Mouse (Mus musculus) stomach, postnatal 0 days (tissue): ENCODE results near the gene Bcl9l.
"Not testable (repeated sequence)": the region's sequence is repeated elsewhere in the genome, so short reads cannot be mapped to it uniquely, and the experiment has no call there.

Source experiments
- CTCF ChIP-seq: IDR thresholded peaks from 2 replicates; pipeline ENCODE4 v1.5.1; 2016; ENCODE audit warnings: antibody characterized with exemption, low read depth, mild to moderate bottlenecking, moderate library complexity
- EP300 ChIP-seq: optimal IDR thresholded peaks from 2 replicates; pipeline ENCODE3; 2016; ENCODE audit warnings: antibody characterized with exemption

DNA sequence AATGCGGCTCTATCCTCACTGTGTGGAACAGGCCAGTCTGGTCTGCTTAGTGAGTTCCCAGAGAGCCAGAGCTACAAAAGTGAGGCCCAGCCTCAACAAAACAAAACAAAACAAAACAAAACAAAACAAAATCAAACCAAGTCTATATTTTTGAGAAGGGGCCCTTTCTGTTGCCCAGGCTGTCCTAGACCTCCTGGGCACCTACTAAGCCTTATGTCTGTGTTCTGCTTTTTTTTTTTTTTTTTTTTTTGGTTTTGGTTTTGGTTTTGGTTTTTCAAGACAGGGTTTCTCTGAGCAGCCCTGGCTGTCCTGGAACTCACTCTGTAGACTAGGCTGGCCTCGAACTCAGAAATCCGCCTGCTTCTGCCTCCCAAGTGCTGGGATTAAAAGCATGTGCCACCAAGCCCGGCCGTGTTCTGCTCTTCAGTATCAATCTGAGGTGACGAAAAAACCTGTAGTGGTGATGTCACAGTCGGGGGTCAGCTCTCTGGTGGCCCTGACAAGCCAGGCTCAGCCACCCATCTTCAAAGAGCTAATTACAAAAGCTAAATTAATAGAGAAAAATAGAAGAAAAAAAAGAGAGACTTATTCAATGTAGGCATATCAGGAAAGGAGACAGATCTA is 38.1 kb upstream of the Bcl9l start:
- TF ChIP-seq CTCF, EP300: not testable (repeated sequence)
